Mouse (Mus musculus) common myeloid progenitor, adult 5-6 weeks (primary cell): ENCODE measurements around the gene Pgf. TPM values are rescaled to one million over a fixed set of nuclear protein-coding genes. Genes with fewer than 3 reads are reported as not detected.

Source experiments
- ATAC-seq: replicated peaks from 2 replicates; pipeline ENCODE4 v1.8.0; 2016; ENCODE audit warnings: low read depth, mild to moderate bottlenecking, moderate TSS enrichment, inconsistent platforms; ENCODE audit not compliant: poor library complexity, severe bottlenecking
- total RNA-seq: library from RNA; stranded (forward); fragments of 200-1000, 187-1606 nt; gene quantifications from 2 replicates; pipeline ENCODE4 v1.2.3, GENCODE M21; 2017

Gene Pgf
- not detected in 2 replicates for total RNA-seq

GRCm38 (mm10) chr12:85177740-85178239 is at the start of gene Pgf:
TSS of gene Pgf (minus strand) at chr12:85177790.
- 0 out of 2 replicates have a peak, but pooled peaks have one; percentile 15 for ATAC-seq

GRCm38 (mm10) chr12:85227227-85227626 is 49.6 kb upstream of the Pgf start:
- ATAC-seq, result no peak

DNA sequence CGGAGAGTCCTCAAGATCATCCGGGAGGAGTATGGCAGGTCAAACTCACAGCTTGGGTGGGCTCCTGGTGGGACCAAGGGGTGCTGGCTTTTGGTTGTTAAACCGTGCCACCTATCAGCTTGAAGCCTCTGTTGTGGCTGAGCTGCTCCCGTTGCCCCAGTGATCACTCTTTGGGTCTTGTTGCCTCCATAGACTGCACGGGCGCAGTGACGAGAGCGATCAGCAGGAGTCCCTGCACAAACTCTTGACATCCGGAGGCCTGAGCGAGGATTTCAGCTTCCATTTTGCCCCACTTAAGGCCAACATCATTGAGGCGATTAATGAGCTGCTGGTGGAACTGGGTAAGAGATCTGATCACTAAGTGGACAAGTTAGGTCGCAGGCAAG is 42.3 kb upstream of the Pgf start:
- peak; percentile 29; the same call in 1 of the 2 replicates for ATAC-seq

DNA sequence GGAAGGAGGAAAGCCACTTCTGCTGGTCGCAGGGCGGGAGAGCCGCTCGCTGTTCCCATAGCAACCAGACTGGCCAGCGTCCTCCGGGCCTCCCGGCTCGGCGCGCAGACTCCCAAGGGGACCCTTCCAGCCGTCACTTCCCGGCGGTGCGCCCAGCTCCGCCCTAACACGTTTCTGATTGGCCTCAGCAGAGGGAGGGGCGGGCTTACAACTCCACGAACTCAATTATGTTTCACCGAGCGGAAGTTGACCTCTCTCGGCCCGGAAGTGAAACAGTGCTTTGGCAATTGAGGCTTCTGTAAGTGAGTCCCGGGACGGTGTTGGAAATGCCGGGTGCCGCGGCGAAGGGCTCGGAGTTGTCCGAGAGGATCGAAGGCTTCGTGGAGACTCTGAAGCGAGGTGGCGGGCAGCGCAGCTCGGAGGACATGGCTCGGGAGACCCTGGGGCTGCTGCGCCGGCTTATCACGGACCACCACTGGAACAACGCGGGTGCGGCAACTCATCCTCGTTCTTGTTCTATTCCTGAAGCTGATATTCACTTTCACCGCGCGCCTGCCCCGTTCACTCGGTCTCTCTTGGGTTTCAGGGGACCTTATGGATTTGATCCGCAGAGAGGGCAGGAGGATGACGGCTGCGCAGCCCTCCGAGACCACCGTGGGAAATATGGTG is 41.8 kb upstream of the Pgf start, which contains the start of gene Eif2b2:
Gene Eif2b2, plus strand, starts transcription at position 246 of the 669 bp plus-strand sequence.
- peak; percentile 99 for ATAC-seq

DNA sequence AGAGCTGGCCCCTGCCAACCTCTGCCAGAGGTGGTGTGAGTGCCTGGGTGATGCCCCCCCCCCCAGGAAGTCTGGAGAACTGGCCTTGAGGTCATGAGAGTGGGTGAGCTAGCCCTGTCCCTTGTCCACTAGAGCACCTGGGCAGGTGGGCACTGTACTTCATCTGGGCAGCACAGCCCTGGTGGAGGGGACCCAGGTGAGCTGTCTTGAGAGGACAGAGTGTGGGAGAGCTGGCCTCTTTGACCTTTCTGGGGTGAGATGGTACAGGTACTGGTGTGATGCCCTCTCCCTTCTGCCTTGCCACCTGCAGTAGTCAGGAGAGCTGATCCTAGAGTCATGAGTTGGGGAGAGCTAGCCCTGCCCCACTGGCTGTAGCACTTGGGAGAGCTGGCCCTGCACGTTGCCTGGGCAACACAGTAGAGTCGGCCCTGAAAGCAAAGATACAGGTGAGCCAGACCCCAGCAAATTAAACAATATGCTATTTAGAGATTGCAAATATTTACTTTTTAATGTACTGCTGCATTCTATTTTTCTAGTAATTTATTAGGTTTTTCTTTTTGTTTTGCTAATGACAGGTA is 40.2 kb upstream of the Pgf start:
- ATAC-seq, result no peak

GRCm38 (mm10) chr12:85215031-85215430 is 37.4 kb upstream of the Pgf start:
- ATAC-seq, result no peak

- peak; percentile 42; the same call in 1 of the 2 replicates for ATAC-seq
Observed at GRCm38 (mm10) chr12:85208687-85209199, 31.2 kb upstream of the Pgf start.

DNA sequence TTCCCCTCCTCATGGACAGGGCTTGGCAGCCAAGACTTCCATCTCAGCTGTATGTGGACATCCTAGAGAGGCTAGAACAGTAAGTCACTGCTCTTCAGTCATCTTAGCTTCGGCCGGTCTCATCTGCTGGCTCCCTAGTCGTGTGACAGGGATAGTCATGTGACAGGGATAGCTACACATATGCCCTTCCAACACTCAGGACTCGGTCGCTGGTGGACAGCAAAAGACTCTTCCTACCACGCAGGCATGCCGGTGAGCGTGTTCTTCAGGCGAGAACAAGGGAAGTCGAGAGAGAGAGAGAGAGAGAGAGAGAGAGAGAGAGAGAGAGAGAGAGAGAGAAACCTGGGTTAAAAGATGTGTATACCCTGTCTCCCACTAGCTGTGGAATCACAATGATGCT is 27.8 kb upstream of the Pgf start:
- ATAC-seq, result no peak

DNA sequence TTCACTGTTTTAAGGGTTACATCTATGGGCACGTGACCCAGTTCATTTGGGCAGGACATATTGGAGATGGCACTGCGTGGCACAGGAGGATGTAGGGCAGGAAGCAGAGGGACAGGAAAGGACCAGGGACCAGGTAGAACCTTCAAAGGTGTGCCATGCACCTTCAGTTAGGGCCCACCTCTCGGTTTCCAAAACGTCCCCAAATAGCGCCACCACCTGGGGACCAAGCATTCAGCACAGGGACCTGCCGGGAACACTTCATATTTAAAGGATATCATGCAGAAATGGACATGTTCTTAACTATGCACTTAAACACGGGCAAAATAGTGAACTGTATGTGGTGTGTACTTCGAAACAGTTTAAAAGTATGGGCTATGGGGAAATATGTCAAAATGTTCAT is 26.5 kb upstream of the Pgf start:
- ATAC-seq, result no peak

- no peak for ATAC-seq
Observed at GRCm38 (mm10) chr12:85203699-85204098, 26.1 kb upstream of the Pgf start.

GRCm38 (mm10) chr12:85202191-85202590 is 24.6 kb upstream of the Pgf start:
- ATAC-seq, result no peak

DNA sequence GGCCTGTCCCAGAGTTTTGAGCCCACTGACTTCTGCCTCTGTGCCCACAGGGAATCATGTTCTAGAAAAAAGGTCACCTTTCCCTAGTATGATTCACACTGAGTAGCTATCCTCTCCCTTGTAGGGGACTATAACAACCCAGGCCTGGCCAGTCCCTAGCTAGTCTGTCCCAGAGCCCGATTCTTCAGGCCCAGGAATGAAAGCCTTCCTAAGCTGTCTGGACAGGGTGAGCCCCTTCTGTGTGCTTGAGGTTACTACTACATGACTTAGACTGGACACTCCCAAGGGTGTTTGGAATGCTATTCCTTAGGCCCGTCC is 24.2 kb upstream of the Pgf start:
- 0 out of 2 replicates have a peak, but pooled peaks have one; percentile 15 for ATAC-seq

DNA sequence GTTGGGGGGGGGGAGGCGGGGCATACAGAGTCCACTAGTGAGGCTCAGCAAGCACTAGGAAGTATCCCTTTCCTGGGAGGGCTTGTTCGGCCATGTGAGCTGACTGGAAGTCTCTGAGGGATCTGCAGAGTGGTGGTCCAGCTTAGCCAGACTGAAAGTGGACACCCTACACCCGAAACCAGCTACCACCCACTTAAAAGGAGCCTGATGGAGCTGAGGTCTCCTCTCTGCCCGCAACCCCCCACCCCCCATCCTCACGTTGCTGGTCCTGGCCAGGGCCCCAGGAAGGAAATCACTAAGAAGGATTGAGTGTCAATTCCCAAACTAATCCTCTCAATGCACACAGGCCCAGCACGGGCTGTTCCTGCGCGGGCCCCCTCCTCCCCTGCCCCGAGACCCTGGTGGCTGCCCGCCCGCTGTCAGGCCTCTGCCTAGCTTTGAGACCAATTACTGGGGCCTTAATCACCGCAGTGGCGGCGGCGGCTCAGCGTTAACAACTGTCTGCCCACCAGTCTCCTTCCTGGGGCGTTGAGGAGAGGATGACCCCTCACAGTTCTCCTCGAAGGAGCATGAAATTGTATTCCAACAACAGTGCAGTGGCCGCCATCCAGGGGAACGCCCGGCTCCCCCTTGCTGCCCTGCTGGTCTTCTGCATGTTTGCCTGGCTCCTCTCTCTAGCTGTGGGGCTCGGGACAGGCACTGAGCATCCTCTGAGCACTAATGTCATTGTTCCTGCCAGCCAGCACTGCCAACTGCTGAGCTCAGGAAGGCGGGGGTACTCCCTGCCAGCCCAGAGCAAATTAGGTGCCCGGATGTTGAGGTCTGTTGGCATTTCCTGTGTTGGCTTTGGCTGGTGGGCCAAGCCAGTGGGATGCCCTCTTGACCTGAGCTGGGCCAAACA is 23.6 kb upstream of the Pgf start:
- ATAC-seq, result peak; percentile 72

GRCm38 (mm10) chr12:85199954-85200353 is 22.4 kb upstream of the Pgf start:
- no peak for ATAC-seq

DNA sequence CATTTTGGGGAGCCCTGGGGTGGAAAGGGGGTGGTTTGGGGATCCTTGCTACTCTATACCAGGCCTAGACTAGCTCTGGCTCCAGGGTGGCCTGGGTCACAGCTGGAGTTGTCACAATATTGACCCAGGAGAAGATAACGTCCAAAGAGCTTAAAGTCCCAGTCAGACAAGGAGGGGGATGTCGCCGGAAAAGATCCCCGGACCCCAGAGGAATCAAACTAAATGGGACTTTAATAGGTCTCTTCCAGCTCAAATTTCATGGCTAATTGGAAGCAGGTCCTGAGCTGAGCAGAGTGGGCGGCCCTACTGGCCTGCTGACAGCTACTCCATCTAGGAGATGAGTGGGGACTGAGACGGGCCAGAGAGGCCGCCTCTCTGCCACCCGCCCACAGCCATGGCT is 20.3 kb upstream of the Pgf start:
- no peak for ATAC-seq

GRCm38 (mm10) chr12:85197371-85197770 is 19.8 kb upstream of the Pgf start:
- ATAC-seq, result no peak

- ATAC-seq, result no peak
Observed at GRCm38 (mm10) chr12:85196191-85196590, 18.6 kb upstream of the Pgf start.

DNA sequence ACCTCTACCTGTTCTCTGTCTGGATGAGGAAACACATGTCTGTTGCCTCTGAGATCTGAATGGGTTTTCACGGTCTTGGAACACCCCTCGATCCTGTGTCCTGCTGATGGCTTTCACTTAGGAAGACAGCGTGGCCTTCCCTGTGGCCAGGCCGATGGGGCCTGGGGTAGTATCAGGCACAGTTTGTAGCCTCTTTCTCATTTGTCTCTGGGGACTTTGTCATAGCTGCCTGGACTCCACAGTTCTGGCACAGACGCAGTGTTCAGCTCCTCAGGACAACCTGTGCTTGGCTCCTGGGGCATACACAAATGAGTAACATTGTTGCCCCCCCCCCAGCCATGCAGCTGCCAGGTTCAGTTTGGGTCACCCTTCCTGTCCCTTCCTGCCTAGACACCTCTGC is 17.5 kb upstream of the Pgf start:
- no peak for ATAC-seq

- no peak for ATAC-seq
Observed at GRCm38 (mm10) chr12:85194623-85195018, 17.0 kb upstream of the Pgf start.

- ATAC-seq, result no peak
Observed at GRCm38 (mm10) chr12:85193923-85194622, 16.5 kb upstream of the Pgf start.
